Mouse (Mus musculus) intestine, embryonic 16.5 days (tissue): ENCODE measurements around the gene Runx1. TPM values are rescaled to one million over a fixed set of nuclear protein-coding genes. Genes with fewer than 3 reads are reported as not detected.

Experiments used
- ATAC-seq: fragments of 200-750 bp; cut with Nextera tagmentation; 2 replicates; pipeline ENCODE4 v1.8.0; 2017; ENCODE audit warnings: moderate TSS enrichment, moderate library complexity
- H3K27ac ChIP-seq: fragments of 300-500 bp; sonication (generic); 2 replicates; pipeline ENCODE4 v1.5.1; 2014; ENCODE audit warnings: mild to moderate bottlenecking, low read length
- H3K27me3 ChIP-seq: fragments of 300-500 bp; sonication (generic); replicated peaks from 2 replicates; pipeline ENCODE4 v1.6.1; 2014; ENCODE audit warnings: low read length, control low read depth, mixed read lengths; ENCODE audit not compliant: control insufficient read depth, insufficient read depth
- H3K36me3 ChIP-seq: fragments of 300-500 bp; sonication (generic); 2 replicates; pipeline ENCODE4 v1.6.1; 2014; ENCODE audit warnings: low read length, control low read depth; ENCODE audit not compliant: control insufficient read depth, insufficient read depth
- H3K4me1 ChIP-seq: fragments of 300-500 bp; sonication (generic); 2 replicates; pipeline ENCODE4 v1.6.1; 2014; ENCODE audit warnings: low read length, control low read depth, mixed read lengths; ENCODE audit not compliant: control insufficient read depth, insufficient read depth
- H3K4me2 ChIP-seq: fragments of 300-500 bp; sonication (generic); 2 replicates; pipeline ENCODE4 v1.6.1; 2014; ENCODE audit warnings: low read depth, low read length, control low read depth
- H3K4me3 ChIP-seq: fragments of 300-500 bp; sonication (generic); 2 replicates; pipeline ENCODE4 v1.5.1; 2014; ENCODE audit warnings: mild to moderate bottlenecking, low read length
- H3K9ac ChIP-seq: fragments of 300-500 bp; sonication (generic); 2 replicates; pipeline ENCODE4 v1.6.1; 2014; ENCODE audit warnings: low read depth, low read length
- H3K9me3 ChIP-seq: fragments of 300-500 bp; sonication (generic); 2 replicates; pipeline ENCODE4 v1.6.1; 2016; ENCODE audit warnings: low read length, control low read depth; ENCODE audit not compliant: control insufficient read depth
- WGBS: fragments of 180-500 bp; shearing (Covaris S2); extraction: QIAGEN DNeasy Blood & Tissue Kit; methylation state at CpG from one replicate; pipeline ENCODE4 v1.1.7; 2014; 5-methylcytosine and 5-hydroxymethylcytosine counted together
- polyA plus RNA-seq: library from polyadenylated mRNA; unstranded; fragments of >200 nt; fragmentation: Nextera tagmentation; extraction: Ambion mirVana; gene quantifications from 2 replicates; pipeline ENCODE4 v1.2.1, GENCODE M21; 2015

Runx1 gene
- polyA plus RNA-seq, 1 experiment from 2014 or later: 2.3 TPM

GRCm38 (mm10) chr16:92861571-92861970 is 35.6 kb upstream of the Runx1 start:
- Histone ChIP-seq H3K9ac (no peak overlapping the region), H3K4me1 (no peaks in the 10 kb centered on the region), H3K27ac (no peak overlapping the region), H3K9me3 (no peaks in the 10 kb centered on the region), H3K27me3 (no peaks in the 10 kb centered on the region), H3K4me3 (no peak overlapping the region), H3K36me3 (no peaks in the 10 kb centered on the region), H3K4me2 (no peak overlapping the region)
- WGBS: 82% methylated on average over 2 of the region's 2 CpGs
- no peak for ATAC-seq

- no peak overlapping the region for H3K4me2 ChIP-seq
- no peak overlapping the region for H3K4me3 ChIP-seq
- H3K27ac ChIP-seq: no peak overlapping the region
- no peak for ATAC-seq
- H3K9ac ChIP-seq: no peak overlapping the region
- 75% methylated on average over 1 of the region's 1 CpGs for WGBS
- no peaks in the 10 kb centered on the region for H3K36me3 ChIP-seq
- H3K27me3 ChIP-seq: no peaks in the 10 kb centered on the region
- H3K4me1 ChIP-seq: no peaks in the 10 kb centered on the region
- H3K9me3 ChIP-seq: no peaks in the 10 kb centered on the region
Measured at GRCm38 (mm10) chr16:92860649-92861048, 34.7 kb upstream of the Runx1 start.

- no peaks in the 10 kb centered on the region for H3K9me3 ChIP-seq
- H3K36me3 ChIP-seq: no peaks in the 10 kb centered on the region
Measured at GRCm38 (mm10) chr16:92856779-92857178, 30.8 kb upstream of the Runx1 start.

GRCm38 (mm10) chr16:92852276-92852675 is 26.3 kb upstream of the Runx1 start:
- Histone ChIP-seq H3K4me1 (no peaks in the 10 kb centered on the region), H3K9ac (no peak overlapping the region), H3K36me3 (no peaks in the 10 kb centered on the region), H3K27ac (no peak overlapping the region), H3K4me3 (no peak overlapping the region), H3K27me3 (no peaks in the 10 kb centered on the region), H3K4me2 (no peak overlapping the region), H3K9me3 (no peaks in the 10 kb centered on the region)
- WGBS: 89% methylated on average over 6 of the region's 6 CpGs
- no peak for ATAC-seq

More at GRCm38 (mm10) chr16:92856779-92857178, 30.8 kb upstream of the Runx1 start:
- H3K9ac ChIP-seq: no peak overlapping the region
- no peaks in the 10 kb centered on the region for H3K4me1 ChIP-seq
- H3K27ac ChIP-seq: no peak overlapping the region
- H3K4me2 ChIP-seq: no peak overlapping the region
- no peak for ATAC-seq
- WGBS: 32% methylated on average over 3 of the region's 3 CpGs
- no peaks in the 10 kb centered on the region for H3K27me3 ChIP-seq
- H3K4me3 ChIP-seq: no peak overlapping the region

- Histone ChIP-seq H3K27ac (no peak overlapping the region), H3K4me3 (no peak overlapping the region), H3K9me3 (no peaks in the 10 kb centered on the region), H3K4me2 (no peak overlapping the region), H3K27me3 (no peaks in the 10 kb centered on the region), H3K36me3 (no peaks in the 10 kb centered on the region), H3K4me1 (no peaks in the 10 kb centered on the region; the same call in 1 of the 2 replicates), H3K9ac (no peak overlapping the region)
- 63% methylated on average over 3 of the region's 3 CpGs for WGBS
- ATAC-seq: no peak
Measured at GRCm38 (mm10) chr16:92850416-92850815, 24.5 kb upstream of the Runx1 start.

GRCm38 (mm10) chr16:92847762-92848300 is 21.9 kb upstream of the Runx1 start:
- no peak overlapping the region for H3K27ac ChIP-seq
- 54% methylated on average over 3 of the region's 3 CpGs for WGBS

GRCm38 (mm10) chr16:92845244-92846225 is 19.6 kb upstream of the Runx1 start:
- 40% methylated on average over 26 of the region's 26 CpGs for WGBS
- Histone ChIP-seq H3K36me3 (no peaks in the 10 kb centered on the region), H3K9ac (peak overlapping the region; percentile 34; the same call in 1 of the 2 replicates), H3K27ac (peak overlapping the region; percentile 71), H3K4me3 (no peak overlapping the region), H3K4me1 (peaks cover 3% of the 10 kb centered on the region; the same call in 1 of the 2 replicates), H3K4me2 (0 out of 2 replicates have a peak overlapping the region, but pooled peaks have one; percentile 13), H3K27me3 (no peaks in the 10 kb centered on the region), H3K9me3 (no peaks in the 10 kb centered on the region)
- peak; percentile 71 for ATAC-seq

More at GRCm38 (mm10) chr16:92847762-92848300, 21.9 kb upstream of the Runx1 start:
- Histone ChIP-seq H3K4me1 (peaks cover 3% of the 10 kb centered on the region; the same call in 1 of the 2 replicates), H3K36me3 (no peaks in the 10 kb centered on the region), H3K4me3 (no peak overlapping the region), H3K9ac (no peak overlapping the region), H3K9me3 (no peaks in the 10 kb centered on the region), H3K27me3 (no peaks in the 10 kb centered on the region), H3K4me2 (no peak overlapping the region)
- no peak for ATAC-seq

GRCm38 (mm10) chr16:92838709-92839108 is 12.8 kb upstream of the Runx1 start:
- Histone ChIP-seq H3K36me3 (no peaks in the 10 kb centered on the region), H3K4me3 (no peak overlapping the region), H3K27ac (no peak overlapping the region), H3K4me1 (no peaks in the 10 kb centered on the region), H3K27me3 (no peaks in the 10 kb centered on the region), H3K9me3 (no peaks in the 10 kb centered on the region), H3K9ac (no peak overlapping the region), H3K4me2 (no peak overlapping the region)
- ATAC-seq: no peak

GRCm38 (mm10) chr16:92831341-92831740 is 5.4 kb upstream of the Runx1 start:
- no peak for ATAC-seq
- Histone ChIP-seq H3K4me2 (no peak overlapping the region), H3K4me1 (no peaks in the 10 kb centered on the region; the same call in 1 of the 2 replicates), H3K4me3 (no peak overlapping the region), H3K36me3 (no peaks in the 10 kb centered on the region), H3K27me3 (no peaks in the 10 kb centered on the region), H3K9ac (no peak overlapping the region), H3K27ac (no peak overlapping the region), H3K9me3 (no peaks in the 10 kb centered on the region)
- 91% methylated on average over 2 of the region's 2 CpGs for WGBS
